Mouse (Mus musculus) ES-E14 (cell line): Measurements from ENCODE around the gene Ubxn10. TPM values are rescaled to one million over a fixed set of nuclear protein-coding genes. Genes with fewer than 3 reads are reported as not detected.

Experiments used
- DNase-seq: peaks from one replicate; pipeline ENCODE4 v3.0.0-alpha.2; 2013; ENCODE audit warnings: low read depth, low spot score
- H3K27ac ChIP-seq: 2 replicates; pipeline ENCODE4 v1.5.1; 2012; ENCODE audit warnings: low read depth, mild to moderate bottlenecking, low read length, moderate library complexity, mixed read lengths; ENCODE audit not compliant: poor library complexity, insufficient read depth, severe bottlenecking
- H3K36me3 ChIP-seq: 2 replicates; pipeline ENCODE4 v1.6.1; 2012; ENCODE audit warnings: mild to moderate bottlenecking, low read length, moderate library complexity, mixed read lengths; ENCODE audit not compliant: control insufficient read depth, poor library complexity, insufficient read depth, severe bottlenecking
- H3K4me1 ChIP-seq, 2 experiments: fragments of 150-350 bp in 1 of 2; sonication (generic) in 1 of 2; 2 replicates each; pipeline ENCODE4 v1.6.1; 2012; ENCODE audit warnings: low read length in 2 of 2, mild to moderate bottlenecking in 1 of 2, mixed read lengths in 1 of 2; ENCODE audit not compliant: control insufficient read depth in 2 of 2, insufficient read depth in 2 of 2, poor library complexity in 1 of 2
- H3K4me3 ChIP-seq, 2 experiments: fragments of 150-350 bp in 1 of 2; sonication (generic) in 1 of 2; 2 replicates each; pipeline ENCODE4 v1.5.1; 2012; ENCODE audit warnings: low read length in 2 of 2, low read depth in 1 of 2, mild to moderate bottlenecking in 1 of 2, mixed read lengths in 1 of 2; ENCODE audit not compliant: insufficient read depth in 1 of 2, poor library complexity in 1 of 2, severe bottlenecking in 1 of 2
- H3K9ac ChIP-seq: 2 replicates; pipeline ENCODE4 v1.6.1; 2012; ENCODE audit warnings: low read depth, mild to moderate bottlenecking, low read length, mixed read lengths; ENCODE audit not compliant: poor library complexity, insufficient read depth, severe bottlenecking
- H3K9me3 ChIP-seq: fragments of 150-350 bp; sonication (generic); 2 replicates; pipeline ENCODE4 v1.6.1; 2012; ENCODE audit warnings: low read depth, mild to moderate bottlenecking, low read length; ENCODE audit not compliant: control insufficient read depth, insufficient read depth
- CHD2 ChIP-seq: IDR thresholded peaks from 2 replicates; pipeline ENCODE4 v1.6.1; 2014; ENCODE audit warnings: mild to moderate bottlenecking, low read depth, low read length, inconsistent platforms
- HCFC1 ChIP-seq: IDR thresholded peaks from 2 replicates; pipeline ENCODE4 v1.6.1; 2012; ENCODE audit warnings: low read length, inconsistent platforms, borderline replicate concordance; ENCODE audit not compliant: insufficient read depth
- MAFK ChIP-seq: IDR thresholded peaks from 2 replicates; pipeline ENCODE4 v1.6.1; 2014; ENCODE audit warnings: mild to moderate bottlenecking, low read depth, low read length, inconsistent platforms; ENCODE audit not compliant: insufficient read depth
- ZC3H11A ChIP-seq: IDR thresholded peaks from 2 replicates; pipeline ENCODE4 v1.6.1; 2012; ENCODE audit warnings: low read depth, mild to moderate bottlenecking, inconsistent platforms, low read length, borderline replicate concordance
- ZNF384 ChIP-seq: IDR thresholded peaks from 2 replicates; pipeline ENCODE4 v1.6.1; 2012; ENCODE audit warnings: low read depth, low read length, inconsistent platforms
- in situ Hi-C, 2 experiments: fragments of 600-800 bp; cut with MboI; formaldehyde crosslinking; loops; one replicate each; pipeline ENCODE4 v1.15.1; 2025; ENCODE audit warnings: low sequenced_read_pairs in 2 of 2, inconsistent platforms in 1 of 2; ENCODE audit not compliant: unreplicated experiment in 2 of 2
- total RNA-seq: library from RNA; depleted of rRNA; stranded (reverse); fragments of 300-350 nt; gene quantifications from 2 replicates; pipeline ENCODE4 v1.2.3, GENCODE M21; 2012; rRNA removed

Gene Ubxn10
- total RNA-seq, 1 experiment, result 1.1 TPM

GRCm38 (mm10) chr4:138670093-138670889 is 66.7 kb downstream of the Ubxn10 start:
- in situ Hi-C loops, result no loop called here
- DNase-seq, result no peak
- Histone ChIP-seq H3K9ac (no peak overlapping the region), H3K4me1 (0 out of 4 replicates have a peak, but pooled peaks cover 0 to 2% of the 10 kb centered on the region in 2 experiments), H3K36me3 (no peaks in the 10 kb centered on the region), H3K4me3 (no peak overlapping the region), H3K27ac (no peak overlapping the region), H3K9me3 (no peaks in the 10 kb centered on the region)
- no peak for TF ChIP-seq CHD2
- TF ChIP-seq ZNF384, result no peak
- TF ChIP-seq MAFK, result no peak
- no peak for TF ChIP-seq HCFC1
- TF ChIP-seq ZC3H11A, result no peak

GRCm38 (mm10) chr4:138666521-138666920 is 70.4 kb downstream of the Ubxn10 start:
- in situ Hi-C loops, result no loop called here
- DNase-seq, result no peak

GRCm38 (mm10) chr4:138659936-138660602 is 76.9 kb downstream of the Ubxn10 start:
- TF ChIP-seq HCFC1 (no peak), ZNF384 (no peak), CHD2 (no peak)
- Histone ChIP-seq H3K4me3 (no peak overlapping the region), H3K36me3 (no peaks in the 10 kb centered on the region), H3K9me3 (no peaks in the 10 kb centered on the region), H3K4me1 (no peaks in the 10 kb centered on the region), H3K9ac (no peak overlapping the region), H3K27ac (no peak overlapping the region)
- DNase-seq, result no peak
- in situ Hi-C loops, result no loop called here

More at GRCm38 (mm10) chr4:138666521-138666920, 70.4 kb downstream of the Ubxn10 start:
- TF ChIP-seq CHD2 (no peak), MAFK (no peak), ZNF384 (no peak), ZC3H11A (no peak), HCFC1 (no peak)
- H3K27ac ChIP-seq, result no peak overlapping the region
- H3K9ac ChIP-seq, result no peak overlapping the region
- no peaks in the 10 kb centered on the region for H3K9me3 ChIP-seq
- H3K36me3 ChIP-seq, result no peaks in the 10 kb centered on the region
- H3K4me3 ChIP-seq, result no peak overlapping the region
- H3K4me1 ChIP-seq, result 0 out of 4 replicates have a peak, but pooled peaks cover 0 to 2% of the 10 kb centered on the region in 2 experiments

Other genes with a start within 250 kb of the Ubxn10 start
- 0.21 TPM in 1 of 2 replicates, not detected in the other for gene Vwa5b1, start 101.3 kb downstream of the Ubxn10 start, total RNA-seq
- 0.42 and 0.54 TPM in 2 replicates for gene Pla2g2c, start 12.4 kb downstream of the Ubxn10 start, total RNA-seq
- 0.21 and 0.22 TPM in 2 replicates for gene Pla2g2f, start 20.5 kb upstream of the Ubxn10 start, total RNA-seq
- not detected in 2 replicates for gene Pla2g2d, start 38.6 kb upstream of the Ubxn10 start, total RNA-seq
- 3.7 and 7.4 TPM in 2 replicates for gene Pla2g5, start 126.3 kb upstream of the Ubxn10 start, total RNA-seq
- gene Gm13030, start 136.8 kb upstream of the Ubxn10 start, total RNA-seq, result not detected in 2 replicates
- gene Pla2g2e, start 140.8 kb upstream of the Ubxn10 start, total RNA-seq, result 0.36 and 2.0 TPM in 2 replicates
- gene Otud3, start 176.8 kb upstream of the Ubxn10 start, total RNA-seq, result 12.7 and 13.5 TPM in 2 replicates
- 0.22 TPM in 1 of 2 replicates, not detected in the other for gene Rnf186, start 229.9 kb upstream of the Ubxn10 start, total RNA-seq
- 4.7 and 6.4 TPM in 2 replicates for gene Tmco4, start 235.7 kb upstream of the Ubxn10 start, total RNA-seq